Mouse (Mus musculus) layer of hippocampus, postnatal 14 days (tissue): ENCODE results near the gene Gm4631. TPM values are rescaled to one million over a fixed set of nuclear protein-coding genes. Genes with fewer than 3 reads are reported as not detected.
"Not testable (repeated sequence)": the region's sequence is repeated elsewhere in the genome, so short reads cannot be mapped to it uniquely, and the experiment has no call there.

Experiments
- DNase-seq, 2 experiments: peaks; one replicate each; pipeline ENCODE4 v3.0.0; 2021 to 2022; ENCODE audit warnings: low spot score in 2 of 2, mixed read lengths in 1 of 2
- long read RNA-seq, 2 experiments: library from polyadenylated mRNA; stranded (forward); transcript quantifications; one replicate each; pipeline ENCODE4 v2.0.0; 2021
- total RNA-seq, 2 experiments: library from RNA; stranded (reverse); gene quantifications; 2 replicates each; pipeline ENCODE4 v1.2.3; 2021

Gm4631 gene
- total RNA-seq: 10 to 100 TPM; 55.1 to 56.4 TPM
- long read RNA-seq, experiment 1, partial matches to known transcripts: 5 of 6 reads
- long read RNA-seq, experiment 1, other reads (novel, unspliced or antisense): 1 of 6 reads
- long read RNA-seq, experiment 2, partial matches to known transcripts: 6 of 8 reads
- long read RNA-seq, experiment 2, other reads (novel, unspliced or antisense): 2 of 8 reads

GRCm38 (mm10) chr2:175338097-175338496, at the start of gene Gm4631:
TSS of gene Gm4631 (minus strand) at chr2:175338197.
- DNase-seq: not testable (repeated sequence)

DNA sequence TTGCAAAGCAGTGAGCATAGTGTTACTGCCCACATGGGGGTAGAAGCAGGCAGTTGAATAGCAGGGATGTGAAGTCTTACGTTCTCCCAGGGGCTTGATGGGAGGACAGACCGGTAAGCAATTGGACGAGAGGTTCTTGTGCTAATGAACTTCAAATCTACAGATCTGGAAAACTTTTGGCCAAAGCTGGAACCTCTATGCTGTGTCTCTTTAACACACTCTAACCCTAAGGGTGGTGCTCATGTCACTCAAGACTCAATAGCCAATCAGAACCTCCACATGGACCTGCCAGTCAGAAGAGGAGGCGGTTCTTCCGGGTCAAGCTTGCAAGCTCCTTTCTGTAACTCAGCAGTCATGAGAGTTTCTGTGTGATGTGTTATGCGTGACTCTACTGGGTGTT, 34.1 kb upstream of the Gm4631 start, which contains the start of gene Zfp968:
Zfp968 (plus strand) TSS at position 301 of the 400 bp plus-strand sequence.
- DNase-seq: not testable (repeated sequence)

- not testable (repeated sequence) for DNase-seq
Observed at GRCm38 (mm10) chr2:175274825-175275224, 63.2 kb downstream of the Gm4631 start, which contains the start of gene Gm14440. TSS of gene Gm14440 (plus strand) at chr2:175275125.

Other genes starting within 250 kb of the Gm4631 start
- 10 to 100 TPM; 18.7 to 20.4 TPM for gene Gm14399, start 196.2 kb downstream of the Gm4631 start, total RNA-seq
- gene Gm14443, start 162.3 kb downstream of the Gm4631 start, total RNA-seq: 1 to 10 TPM; 3.7 to 3.8 TPM
- gene Gm14391, start 131.3 kb downstream of the Gm4631 start, total RNA-seq: 100 to 1,000 TPM in 1 of 2 experiments, 10 to 100 TPM in 1; 98.1 to 110 TPM
- gene Gm14440, start 63.1 kb downstream of the Gm4631 start, total RNA-seq: 1 to 10 TPM; 5.2 to 6.1 TPM
- 1 to 10 TPM; 4.6 to 7.4 TPM for gene Zfp968, start 34.2 kb upstream of the Gm4631 start, total RNA-seq
- gene Gm4724, start 97.6 kb upstream of the Gm4631 start, total RNA-seq: 10 to 100 TPM in 1 of 2 experiments, 1 to 10 TPM in 1; 9.8 to 14.0 TPM
- 1 to 10 TPM; 3.9 to 6.8 TPM for gene Zfp965, start 131.8 kb upstream of the Gm4631 start, total RNA-seq